Mouse (Mus musculus): ENCODE data around the gene Mta1. TPM values are rescaled to one million over a fixed set of nuclear protein-coding genes. Genes with fewer than 3 reads are reported as not detected.

The Mta1 gene
- polyA plus RNA-seq, 1 experiment, result 100 TPM

- no peak overlapping the region for H3K9ac ChIP-seq (ENCODE audit: low read depth, poor library complexity, severe bottlenecking)
- peaks cover 10% of the 10 kb centered on the region; the same call in 1 of the 2 replicates for H3K36me3 ChIP-seq (ENCODE audit: control insufficient read depth, insufficient read depth, low read length, poor library complexity, severe bottlenecking)
- no peak overlapping the region for H3K4me3 ChIP-seq (ENCODE audit: low read depth, low read length)
- no peak overlapping the region; the same call in 1 of the 2 replicates for H3K27ac ChIP-seq (ENCODE audit: insufficient read depth, low read length)
- TF ChIP-seq CTCF (IDR thresholded peaks at IDR 0.05; ENCODE audit: low read depth, low read length), result no peak
- no peak for TF ChIP-seq POLR2A (IDR thresholded peaks at IDR 0.05; ENCODE audit: insufficient read depth, low read length)
- no peak for TF ChIP-seq EP300 (IDR thresholded peaks at IDR 0.05; ENCODE audit: insufficient read depth, low read depth, low read length)
- no peaks in the 10 kb centered on the region for H3K9me3 ChIP-seq (replicated peaks; ENCODE audit: control insufficient read depth, insufficient read depth, low read length, poor library complexity, severe bottlenecking)
- H3K4me1 ChIP-seq (ENCODE audit: control insufficient read depth, insufficient read depth, low read length), result peaks cover 7% of the 10 kb centered on the region
- H3K27me3 ChIP-seq (ENCODE audit: control insufficient read depth, insufficient read depth, low read length, poor library complexity, severe bottlenecking), result no peaks in the 10 kb centered on the region
Measured at GRCm38 (mm10) chr12:113138901-113139864, 41.1 kb downstream of the Mta1 start.

GRCm38 (mm10) chr12:113139908-113140615 lies 42.0 kb downstream of the Mta1 start, which contains the start of gene Crip2:
Crip2 (plus strand) TSS chr12:113140236.
- peaks cover 8% of the 10 kb centered on the region for H3K4me1 ChIP-seq (ENCODE audit: control insufficient read depth, insufficient read depth, low read length)
- H3K27ac ChIP-seq (ENCODE audit: insufficient read depth, low read length), result no peak within 1 kb of the TSS; the same call in 1 of the 2 replicates
- H3K36me3 ChIP-seq (ENCODE audit: control insufficient read depth, insufficient read depth, low read length, poor library complexity, severe bottlenecking), result peaks cover 10% of the 10 kb centered on the region; the same call in 1 of the 2 replicates
- H3K27me3 ChIP-seq (ENCODE audit: control insufficient read depth, insufficient read depth, low read length, poor library complexity, severe bottlenecking), result no peaks in the 10 kb centered on the region
- H3K4me3 ChIP-seq (ENCODE audit: low read depth, low read length), result peak within 1 kb of the TSS; percentile 86
- TF ChIP-seq CTCF (IDR thresholded peaks at IDR 0.05; ENCODE audit: low read depth, low read length), result peak; percentile 6
- 0 out of 2 replicates have a peak, but pooled peaks have one; percentile 28 for TF ChIP-seq EP300 (IDR thresholded peaks at IDR 0.05; ENCODE audit: insufficient read depth, low read depth, low read length)
- TF ChIP-seq POLR2A (IDR thresholded peaks at IDR 0.05; ENCODE audit: insufficient read depth, low read length), result no peak
- no peaks in the 10 kb centered on the region for H3K9me3 ChIP-seq (replicated peaks; ENCODE audit: control insufficient read depth, insufficient read depth, low read length, poor library complexity, severe bottlenecking)
- H3K9ac ChIP-seq (ENCODE audit: low read depth, poor library complexity, severe bottlenecking), result peak within 1 kb of the TSS; percentile 76

- Histone ChIP-seq H3K27ac (ENCODE audit: insufficient read depth, low read length) (no peak overlapping the region), H3K36me3 (ENCODE audit: control insufficient read depth, insufficient read depth, low read length, poor library complexity, severe bottlenecking) (peaks cover 10% of the 10 kb centered on the region; the same call in 1 of the 2 replicates), H3K4me1 (ENCODE audit: control insufficient read depth, insufficient read depth, low read length) (peaks cover 8% of the 10 kb centered on the region)
Measured at GRCm38 (mm10) chr12:113140616-113141411, 42.7 kb downstream of the Mta1 start.

GRCm38 (mm10) chr12:113141531-113141973 lies 43.5 kb downstream of the Mta1 start:
- H3K4me1 ChIP-seq (ENCODE audit: control insufficient read depth, insufficient read depth, low read length), result peaks cover 8% of the 10 kb centered on the region
- H3K4me3 ChIP-seq (ENCODE audit: low read depth, low read length), result peak overlapping the region; percentile 84
- no peak overlapping the region for H3K27ac ChIP-seq (ENCODE audit: insufficient read depth, low read length)
- H3K36me3 ChIP-seq (ENCODE audit: control insufficient read depth, insufficient read depth, low read length, poor library complexity, severe bottlenecking), result 0 out of 2 replicates have a peak, but pooled peaks cover 6% of the 10 kb centered on the region
- TF ChIP-seq CTCF (IDR thresholded peaks at IDR 0.05; ENCODE audit: low read depth, low read length) (no peak), EP300 (IDR thresholded peaks at IDR 0.05; ENCODE audit: insufficient read depth, low read depth, low read length) (no peak), POLR2A (IDR thresholded peaks at IDR 0.05; ENCODE audit: insufficient read depth, low read length) (no peak)
- H3K9me3 ChIP-seq (replicated peaks; ENCODE audit: control insufficient read depth, insufficient read depth, low read length, poor library complexity, severe bottlenecking), result no peaks in the 10 kb centered on the region
- H3K9ac ChIP-seq (ENCODE audit: low read depth, poor library complexity, severe bottlenecking), result peak overlapping the region; percentile 76
- no peaks in the 10 kb centered on the region for H3K27me3 ChIP-seq (ENCODE audit: control insufficient read depth, insufficient read depth, low read length, poor library complexity, severe bottlenecking)

More at GRCm38 (mm10) chr12:113140616-113141411, 42.7 kb downstream of the Mta1 start:
- Histone ChIP-seq H3K9me3 (replicated peaks; ENCODE audit: control insufficient read depth, insufficient read depth, low read length, poor library complexity, severe bottlenecking) (no peaks in the 10 kb centered on the region), H3K27me3 (ENCODE audit: control insufficient read depth, insufficient read depth, low read length, poor library complexity, severe bottlenecking) (no peaks in the 10 kb centered on the region), H3K4me3 (ENCODE audit: low read depth, low read length) (peak overlapping the region; percentile 84), H3K9ac (ENCODE audit: low read depth, poor library complexity, severe bottlenecking) (peak overlapping the region; percentile 76)
- no peak for TF ChIP-seq CTCF (IDR thresholded peaks at IDR 0.05; ENCODE audit: low read depth, low read length)
